Mouse (Mus musculus) forebrain, embryonic 11.5 days (tissue): ENCODE measurements around the gene Fam53b. TPM values are rescaled to one million over a fixed set of nuclear protein-coding genes. Genes with fewer than 3 reads are reported as not detected.

Source experiments
- ATAC-seq: fragments of 200-750 bp; cut with Nextera tagmentation; replicated peaks from 2 replicates; pipeline ENCODE4 v1.8.0; 2017; ENCODE audit warnings: moderate TSS enrichment; ENCODE audit not compliant: low FRiP score
- DNase-seq: peaks from one replicate; pipeline ENCODE4 v3.0.0-alpha.2; 2017; ENCODE audit warnings: low spot score
- H3K27ac ChIP-seq: fragments of 300-500 bp; sonication (generic); 2 replicates; pipeline ENCODE4 v1.5.1; 2014; ENCODE audit warnings: low read depth, low read length
- H3K27me3 ChIP-seq: fragments of 300-500 bp; sonication (generic); 2 replicates; pipeline ENCODE4 v1.6.1; 2014; ENCODE audit warnings: mild to moderate bottlenecking, low read length, mixed read lengths; ENCODE audit not compliant: control insufficient read depth, insufficient read depth
- H3K36me3 ChIP-seq: fragments of 300-500 bp; sonication (generic); 2 replicates; pipeline ENCODE4 v1.6.1; 2014; ENCODE audit warnings: mild to moderate bottlenecking, low read length, moderate library complexity, mixed read lengths; ENCODE audit not compliant: control insufficient read depth, insufficient read depth
- H3K4me1 ChIP-seq: fragments of 300-500 bp; sonication (generic); replicated peaks from 2 replicates; pipeline ENCODE4 v1.6.1; 2014; ENCODE audit warnings: low read length, mixed read lengths; ENCODE audit not compliant: control insufficient read depth, insufficient read depth
- H3K4me2 ChIP-seq: fragments of 300-500 bp; sonication (generic); 2 replicates; pipeline ENCODE4 v1.6.1; 2014; ENCODE audit warnings: low read depth, mild to moderate bottlenecking, low read length, moderate library complexity, mixed read lengths; ENCODE audit not compliant: severe bottlenecking
- H3K4me3 ChIP-seq: fragments of 300-500 bp; sonication (generic); 2 replicates; pipeline ENCODE4 v1.5.1; 2014; ENCODE audit warnings: low read depth, low read length
- H3K9ac ChIP-seq: fragments of 300-500 bp; sonication (generic); 2 replicates; pipeline ENCODE4 v1.6.1; 2014; ENCODE audit warnings: low read length
- H3K9me3 ChIP-seq: fragments of 300-500 bp; sonication (generic); 2 replicates; pipeline ENCODE4 v1.6.1; 2016; ENCODE audit warnings: low read length, mixed read lengths; ENCODE audit not compliant: control insufficient read depth
- WGBS: fragments of 180-500 bp; shearing (Covaris S2); extraction: QIAGEN DNeasy Blood & Tissue Kit; methylation state at CpG from one replicate; pipeline ENCODE4 v1.1.7; 2014; 5-methylcytosine and 5-hydroxymethylcytosine counted together
- polyA plus RNA-seq: library from polyadenylated mRNA; unstranded; fragments of >200 nt; fragmentation: Nextera tagmentation; extraction: Ambion mirVana; gene quantifications from 2 replicates; pipeline ENCODE4 v1.2.1, GENCODE M21; 2014

Gene Fam53b
- polyA plus RNA-seq, result 44.3 and 45.5 TPM in 2 replicates

DNA sequence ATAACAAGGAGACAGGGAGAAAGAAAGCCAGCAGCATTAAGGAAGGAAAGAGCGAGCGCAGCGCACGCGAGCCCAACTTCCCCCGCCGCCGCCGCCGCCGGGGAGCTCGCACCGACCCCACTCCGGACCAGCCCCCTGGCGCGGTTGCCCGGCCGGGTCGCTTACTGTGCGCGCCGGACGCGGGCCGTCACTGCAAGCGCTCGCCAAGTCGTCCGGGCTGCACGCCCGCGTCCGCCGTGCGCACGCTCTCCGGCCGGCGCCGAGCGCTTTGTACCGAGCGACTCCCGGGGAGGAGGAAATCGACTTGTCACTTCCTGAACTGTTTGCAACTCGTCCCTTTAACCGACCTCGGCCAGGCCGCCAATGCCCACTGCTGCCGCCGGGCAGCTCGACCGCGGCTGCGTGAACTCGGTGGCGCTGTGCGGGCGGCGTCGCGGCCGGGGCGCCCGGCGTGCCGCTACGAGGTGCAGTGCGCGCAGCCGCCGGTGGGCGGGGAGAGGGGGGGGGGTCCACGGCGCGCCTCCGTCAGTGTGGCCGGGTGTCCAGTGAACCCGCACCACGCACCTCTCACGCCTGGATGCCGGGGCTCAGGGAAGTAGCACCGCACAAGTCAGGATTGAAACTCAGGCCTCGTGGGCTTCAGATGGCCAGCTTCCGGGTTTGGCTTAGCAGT lies at the start of gene Fam53b:
Gene Fam53b, minus strand, starts transcription at position 471 of the 673 bp plus-strand sequence.
- Histone ChIP-seq H3K27me3 (no peaks in the 10 kb centered on the region), H3K4me2 (peak within 1 kb of the TSS; percentile 90), H3K9ac (peak within 1 kb of the TSS; percentile 90), H3K27ac (peak within 1 kb of the TSS; percentile 92), H3K4me1 (peaks cover 31% of the 10 kb centered on the region), H3K36me3 (no peaks in the 10 kb centered on the region), H3K9me3 (no peaks in the 10 kb centered on the region), H3K4me3 (peak within 1 kb of the TSS; percentile 75)
- ATAC-seq (peak; percentile 63), DNase-seq (peak; percentile 86)
- under 1% methylated on average over 75 of the region's 85 CpGs for WGBS

DNA sequence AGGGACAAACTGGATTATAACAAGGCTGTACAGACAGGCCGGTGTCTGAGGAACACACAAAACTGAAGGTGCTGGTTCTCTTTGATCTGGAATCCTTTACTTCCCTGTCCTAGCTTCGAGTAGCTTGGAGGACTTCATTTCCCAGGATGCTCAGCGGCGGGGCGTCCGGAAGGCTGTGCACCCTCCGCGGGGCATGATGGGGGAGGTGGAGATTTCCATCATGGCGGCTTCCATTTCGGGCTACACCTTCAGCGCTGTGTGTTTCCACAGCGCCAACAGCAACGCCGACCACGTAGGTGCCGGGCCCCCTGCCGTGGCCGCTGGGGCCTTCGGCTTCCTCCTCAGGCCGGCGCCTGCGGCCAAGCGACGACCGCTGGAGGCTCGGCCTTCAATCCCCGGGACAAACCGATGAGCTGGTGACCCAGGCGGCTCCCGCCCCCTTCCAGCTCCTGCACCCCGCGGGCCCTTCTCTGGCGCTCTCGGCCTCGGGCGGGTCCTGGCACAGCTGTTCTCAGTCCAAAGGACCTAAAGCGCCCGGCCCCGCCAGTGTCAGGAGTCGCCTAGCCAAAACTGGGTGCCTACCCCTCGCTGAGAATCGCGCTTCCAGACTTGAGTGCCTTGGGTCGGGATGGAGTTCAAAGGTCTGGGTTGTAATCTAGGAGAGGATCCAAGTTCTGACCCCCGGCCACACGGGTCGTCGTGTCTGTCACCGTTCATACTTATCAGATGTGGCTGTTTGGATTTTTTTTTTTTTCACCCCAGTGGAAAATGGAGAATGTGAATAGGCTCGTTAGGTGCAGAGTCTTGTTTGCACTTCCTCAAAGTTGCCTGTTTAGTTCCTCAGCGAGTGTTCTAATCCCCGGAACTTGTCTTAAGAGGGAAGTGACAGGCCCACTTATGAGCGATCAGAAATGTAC lies 45.6 kb upstream of the Fam53b start, which contains the start of gene Abraxas2:
Gene Abraxas2, plus strand, starts transcription at position 184 of the 917 bp plus-strand sequence.
- under 1% methylated on average over 53 of the region's 53 CpGs for WGBS
- Histone ChIP-seq H3K27me3 (no peaks in the 10 kb centered on the region), H3K36me3 (no peaks in the 10 kb centered on the region), H3K4me1 (peaks cover 3% of the 10 kb centered on the region; the same call in 1 of the 2 replicates), H3K9ac (peak within 1 kb of the TSS; percentile 87), H3K4me3 (peak within 1 kb of the TSS; percentile 98), H3K27ac (peak within 1 kb of the TSS; percentile 27; the same call in 1 of the 2 replicates), H3K4me2 (peak within 1 kb of the TSS; percentile 78), H3K9me3 (no peaks in the 10 kb centered on the region)
- DNase-seq (peak; percentile 92), ATAC-seq (peak; percentile 95)

DNA sequence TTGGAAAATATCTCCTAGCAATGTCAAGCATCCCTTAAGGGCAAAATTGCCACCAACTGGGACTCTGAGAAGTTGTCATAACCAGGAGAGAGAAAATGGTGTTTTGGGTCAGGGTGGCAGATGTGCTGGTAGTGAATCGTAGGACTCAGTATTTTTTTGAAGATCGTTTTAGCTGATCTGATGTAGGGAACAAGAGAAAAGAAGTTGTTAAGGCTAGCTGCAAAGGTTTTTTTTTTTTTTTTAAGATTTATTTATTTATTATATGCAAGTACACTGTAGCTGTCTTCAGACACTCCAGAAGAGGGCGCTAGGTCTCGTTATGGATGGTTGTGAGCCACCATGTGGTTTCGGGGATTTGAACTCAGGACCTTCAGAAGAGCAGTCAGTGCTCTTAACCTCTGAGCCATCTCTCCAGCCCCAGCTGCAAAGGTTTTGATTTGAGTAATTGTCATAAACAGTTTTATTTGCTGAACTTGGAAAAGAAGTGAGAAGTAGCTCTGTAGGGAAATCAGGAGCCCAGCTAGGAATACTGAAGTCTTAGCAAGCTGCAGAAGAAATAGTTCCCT lies 44.4 kb upstream of the Fam53b start:
- no peak for DNase-seq
- H3K9ac ChIP-seq, result no peak overlapping the region
- H3K4me3 ChIP-seq, result no peak overlapping the region
- no peak for ATAC-seq
- 75% methylated on average over 5 of the region's 5 CpGs for WGBS
- H3K27ac ChIP-seq, result no peak overlapping the region
- no peaks in the 10 kb centered on the region for H3K27me3 ChIP-seq
- H3K4me2 ChIP-seq, result no peak overlapping the region
- peaks cover 3% of the 10 kb centered on the region; the same call in 1 of the 2 replicates for H3K4me1 ChIP-seq
- H3K36me3 ChIP-seq, result no peaks in the 10 kb centered on the region
- H3K9me3 ChIP-seq, result no peaks in the 10 kb centered on the region

DNA sequence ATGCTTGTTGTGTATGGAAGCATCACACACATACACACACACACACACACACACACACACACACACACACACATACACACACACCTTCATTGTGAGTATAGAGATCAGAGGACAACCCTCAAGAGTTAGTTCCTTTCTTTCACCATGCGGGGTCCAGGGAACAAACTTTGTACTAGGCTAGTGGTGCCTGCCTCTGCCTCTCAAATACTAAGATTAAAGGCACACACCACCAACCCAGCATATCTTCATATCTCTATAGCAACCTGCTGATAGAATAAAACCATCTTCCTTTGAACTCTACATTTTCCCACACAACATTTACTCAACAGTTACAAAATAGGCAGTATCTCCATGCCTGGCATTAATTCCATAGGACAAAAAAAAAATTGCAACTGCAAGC lies 42.4 kb upstream of the Fam53b start:
- Histone ChIP-seq H3K9ac (no peak overlapping the region), H3K4me1 (peaks cover 7% of the 10 kb centered on the region; the same call in 1 of the 2 replicates), H3K4me3 (no peak overlapping the region), H3K36me3 (no peaks in the 10 kb centered on the region), H3K27me3 (no peaks in the 10 kb centered on the region), H3K4me2 (no peak overlapping the region), H3K27ac (no peak overlapping the region), H3K9me3 (no peaks in the 10 kb centered on the region)
- ATAC-seq, result no peak
- DNase-seq, result no peak
- 71% methylated on average over 1 of the region's 1 CpGs for WGBS

DNA sequence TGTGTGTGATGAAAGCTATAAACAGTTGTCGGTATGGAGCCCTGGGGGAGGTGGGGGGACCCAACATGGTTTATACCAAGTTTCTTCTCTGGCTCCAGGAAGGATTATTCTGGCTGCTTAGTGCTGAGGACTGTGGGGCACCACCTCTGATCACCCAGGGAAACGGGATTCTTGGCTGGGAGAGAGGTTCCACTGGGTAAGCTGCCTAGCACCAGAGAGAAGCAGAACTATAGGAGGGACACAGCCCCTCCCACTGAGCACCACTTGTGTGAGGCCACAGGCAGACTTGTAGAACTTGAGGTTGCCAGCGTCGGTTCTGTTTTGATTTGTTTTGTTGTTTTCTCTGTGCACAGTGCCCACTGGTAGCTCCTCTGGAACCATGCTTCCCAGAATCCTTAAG lies 40.3 kb upstream of the Fam53b start:
- WGBS, result 57% methylated on average over 4 of the region's 4 CpGs
- Histone ChIP-seq H3K27me3 (no peaks in the 10 kb centered on the region), H3K4me3 (no peak overlapping the region), H3K4me1 (peaks cover 5% of the 10 kb centered on the region; the same call in 1 of the 2 replicates), H3K9ac (no peak overlapping the region), H3K36me3 (no peaks in the 10 kb centered on the region), H3K4me2 (no peak overlapping the region), H3K27ac (no peak overlapping the region), H3K9me3 (no peaks in the 10 kb centered on the region)
- ATAC-seq (no peak), DNase-seq (no peak)

DNA sequence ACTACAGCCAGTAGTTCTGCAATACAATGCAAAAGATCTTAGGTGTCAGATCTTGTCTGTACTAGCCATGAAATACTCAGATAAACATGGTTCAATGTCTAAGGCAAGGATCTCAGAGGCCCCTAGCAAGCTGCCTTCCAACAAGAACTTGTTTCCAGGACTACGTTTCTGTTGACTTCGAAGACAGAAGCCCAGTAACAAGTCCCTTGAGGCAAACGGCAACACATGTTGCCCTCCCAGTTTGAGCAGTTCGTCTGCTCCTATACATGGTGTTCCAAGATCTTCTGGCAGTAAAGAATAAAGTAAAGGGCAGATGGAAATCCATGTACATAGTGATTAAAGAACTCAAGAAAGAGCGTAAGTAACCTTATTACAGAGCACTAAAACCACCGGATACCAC lies 39.7 kb upstream of the Fam53b start:
- no peaks in the 10 kb centered on the region for H3K27me3 ChIP-seq
- no peak overlapping the region for H3K4me2 ChIP-seq
- peaks cover 5% of the 10 kb centered on the region; the same call in 1 of the 2 replicates for H3K4me1 ChIP-seq
- WGBS, result 81% methylated on average over 6 of the region's 6 CpGs
- H3K9me3 ChIP-seq, result no peaks in the 10 kb centered on the region
- no peak overlapping the region for H3K4me3 ChIP-seq
- H3K9ac ChIP-seq, result no peak overlapping the region
- no peaks in the 10 kb centered on the region for H3K36me3 ChIP-seq
- ATAC-seq (no peak), DNase-seq (no peak)
- H3K27ac ChIP-seq, result no peak overlapping the region

DNA sequence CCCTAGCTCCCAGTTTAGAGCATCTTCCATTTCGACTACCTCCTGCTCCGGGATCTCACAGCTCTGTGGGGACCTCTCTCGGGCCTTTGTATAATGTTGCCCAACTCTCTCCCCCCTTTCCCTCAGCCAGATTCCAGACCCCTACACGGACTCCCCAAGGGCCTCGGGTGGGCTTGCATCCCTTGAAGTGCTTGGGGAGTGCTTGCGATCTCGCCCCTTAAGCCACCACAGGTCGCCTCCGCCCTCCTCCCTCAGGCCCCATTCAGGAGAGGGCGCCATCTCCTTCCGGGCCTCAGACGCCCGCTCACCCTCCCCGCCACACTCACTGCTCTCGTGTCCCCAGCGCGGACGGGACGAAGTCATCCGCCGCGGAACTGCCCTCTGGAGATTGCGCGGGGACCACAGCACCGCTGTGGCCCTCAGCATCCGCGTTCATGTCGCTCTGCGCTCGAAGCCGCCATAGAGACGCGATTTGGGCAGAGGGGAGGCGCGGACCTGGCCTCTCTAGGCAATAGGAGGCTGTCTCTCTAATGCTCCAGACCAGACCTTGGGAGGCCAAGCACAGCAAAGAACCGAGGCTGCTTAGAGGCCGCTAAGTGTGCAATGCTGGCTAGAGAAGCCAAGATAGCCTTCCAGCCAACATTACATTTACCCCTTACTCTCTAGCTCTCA lies 38.6 kb upstream of the Fam53b start, which contains the start of gene Eef1akmt2:
Gene Eef1akmt2, minus strand, starts transcription at position 501 of the 672 bp plus-strand sequence.
- ATAC-seq (peak; percentile 94), DNase-seq (peak; percentile 91)
- under 1% methylated on average over 37 of the region's 37 CpGs for WGBS
- peak within 1 kb of the TSS; percentile 66 for H3K4me2 ChIP-seq
- no peaks in the 10 kb centered on the region for H3K36me3 ChIP-seq
- peak within 1 kb of the TSS; percentile 76 for H3K4me3 ChIP-seq
- no peaks in the 10 kb centered on the region for H3K27me3 ChIP-seq
- no peaks in the 10 kb centered on the region for H3K9me3 ChIP-seq
- peaks cover 5% of the 10 kb centered on the region; the same call in 1 of the 2 replicates for H3K4me1 ChIP-seq
- peak within 1 kb of the TSS; percentile 97 for H3K9ac ChIP-seq
- peak within 1 kb of the TSS; percentile 98 for H3K27ac ChIP-seq

DNA sequence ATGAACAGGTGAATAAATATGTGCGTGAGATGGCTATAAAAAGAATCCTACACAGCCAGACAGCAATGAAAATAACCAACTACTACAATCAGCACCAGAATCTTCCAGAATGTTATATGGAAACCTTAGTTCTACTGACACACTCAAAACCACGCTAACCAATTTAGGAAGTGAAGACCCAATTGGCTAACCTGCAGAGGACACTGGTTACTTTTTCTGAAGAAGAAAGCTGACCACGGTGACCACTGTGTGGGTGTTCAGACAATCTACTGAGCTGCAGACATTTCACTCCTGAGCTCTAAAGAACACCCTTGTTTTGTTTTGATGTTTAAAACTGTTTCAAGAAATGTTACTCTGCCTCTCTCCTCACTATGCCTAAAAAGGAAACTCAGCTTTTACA lies 29.5 kb upstream of the Fam53b start:
- Histone ChIP-seq H3K4me3 (no peak overlapping the region), H3K4me1 (no peaks in the 10 kb centered on the region), H3K9ac (no peak overlapping the region), H3K27ac (no peak overlapping the region), H3K27me3 (no peaks in the 10 kb centered on the region), H3K9me3 (no peaks in the 10 kb centered on the region), H3K36me3 (no peaks in the 10 kb centered on the region), H3K4me2 (no peak overlapping the region)
- WGBS, result 92% methylated on average over 3 of the region's 3 CpGs
- ATAC-seq, result no peak
- no peak for DNase-seq
